Mouse (Mus musculus): ENCODE data around the gene Psmb2. TPM values are rescaled to one million over a fixed set of nuclear protein-coding genes. Genes with fewer than 3 reads are reported as not detected.

Psmb2 gene
- total and polyA plus RNA-seq, 2 experiments from 2014 or later, result 263 to 443 TPM

- H3K27me3 ChIP-seq (ENCODE audit: control insufficient read depth, insufficient read depth, low read length), result no peaks in the 10 kb centered on the region
- no peak for DNase-seq (ENCODE audit: low spot score)
- WGBS, result 91% methylated on average over 14 of the region's 14 CpGs
- no peak overlapping the region for H3K4me2 ChIP-seq (ENCODE audit: low read depth, low read length)
- H3K4me3 ChIP-seq (ENCODE audit: low read depth, low read length), result no peak overlapping the region
- no peak overlapping the region for H3K27ac ChIP-seq (ENCODE audit: low read depth)
- H3K9me3 ChIP-seq (replicated peaks; ENCODE audit: control insufficient read depth, low read length), result no peaks in the 10 kb centered on the region
- H3K4me1 ChIP-seq (ENCODE audit: control insufficient read depth, insufficient read depth), result peaks cover 3% of the 10 kb centered on the region; the same call in 1 of the 2 replicates
- no peak for ATAC-seq (ENCODE audit: insufficient read depth, low read depth)
- TF ChIP-seq EP300 (IDR thresholded peaks at IDR 0.05; ENCODE audit: low read depth), result no peak
- no peak for TF ChIP-seq CTCF (IDR thresholded peaks at IDR 0.05; ENCODE audit: low read depth)
- H3K9ac ChIP-seq (replicated peaks; ENCODE audit: low read depth, low read length), result no peak overlapping the region
- peaks cover 40% of the 10 kb centered on the region for H3K36me3 ChIP-seq (replicated peaks; ENCODE audit: control insufficient read depth, insufficient read depth, low read length)
Measured at GRCm38 (mm10) chr4:126744831-126745230, 67.4 kb downstream of the Psmb2 start.

GRCm38 (mm10) chr4:126745506-126746193 lies 68.2 kb downstream of the Psmb2 start:
- Histone ChIP-seq H3K27me3 (ENCODE audit: control insufficient read depth, insufficient read depth, low read length) (no peaks in the 10 kb centered on the region), H3K27ac (ENCODE audit: low read depth) (no peak overlapping the region), H3K9me3 (replicated peaks; ENCODE audit: control insufficient read depth, low read length) (no peaks in the 10 kb centered on the region), H3K36me3 (replicated peaks; ENCODE audit: control insufficient read depth, insufficient read depth, low read length) (peaks cover 41% of the 10 kb centered on the region), H3K4me3 (ENCODE audit: low read depth, low read length) (no peak overlapping the region), H3K4me2 (ENCODE audit: low read depth, low read length) (no peak overlapping the region), H3K4me1 (ENCODE audit: control insufficient read depth, insufficient read depth) (peaks cover 7% of the 10 kb centered on the region; the same call in 1 of the 2 replicates), H3K9ac (replicated peaks; ENCODE audit: low read depth, low read length) (no peak overlapping the region)
- WGBS, result 44% methylated on average over 13 of the region's 13 CpGs
- ATAC-seq (ENCODE audit: insufficient read depth, low read depth) (no peak), DNase-seq (ENCODE audit: low spot score) (peak; percentile 35)
- TF ChIP-seq EP300 (IDR thresholded peaks at IDR 0.05; ENCODE audit: low read depth) (no peak), CTCF (IDR thresholded peaks at IDR 0.05; ENCODE audit: low read depth) (peak; percentile 64)

- H3K9ac ChIP-seq (replicated peaks; ENCODE audit: low read depth, low read length), result no peak overlapping the region
- no peaks in the 10 kb centered on the region for H3K9me3 ChIP-seq (replicated peaks; ENCODE audit: control insufficient read depth, low read length)
- H3K4me2 ChIP-seq (ENCODE audit: low read depth, low read length), result no peak overlapping the region
- WGBS, result 70% methylated on average over 10 of the region's 10 CpGs
- no peak overlapping the region for H3K4me3 ChIP-seq (ENCODE audit: low read depth, low read length)
- ATAC-seq (ENCODE audit: insufficient read depth, low read depth) (no peak), DNase-seq (ENCODE audit: low spot score) (no peak)
- TF ChIP-seq EP300 (IDR thresholded peaks at IDR 0.05; ENCODE audit: low read depth), result no peak
- H3K36me3 ChIP-seq (replicated peaks; ENCODE audit: control insufficient read depth, insufficient read depth, low read length), result peaks cover 41% of the 10 kb centered on the region
- H3K4me1 ChIP-seq (ENCODE audit: control insufficient read depth, insufficient read depth), result peaks cover 7% of the 10 kb centered on the region; the same call in 1 of the 2 replicates
- no peak overlapping the region for H3K27ac ChIP-seq (ENCODE audit: low read depth)
- no peaks in the 10 kb centered on the region for H3K27me3 ChIP-seq (ENCODE audit: control insufficient read depth, insufficient read depth, low read length)
Measured at GRCm38 (mm10) chr4:126746194-126746840, 68.9 kb downstream of the Psmb2 start.

DNA sequence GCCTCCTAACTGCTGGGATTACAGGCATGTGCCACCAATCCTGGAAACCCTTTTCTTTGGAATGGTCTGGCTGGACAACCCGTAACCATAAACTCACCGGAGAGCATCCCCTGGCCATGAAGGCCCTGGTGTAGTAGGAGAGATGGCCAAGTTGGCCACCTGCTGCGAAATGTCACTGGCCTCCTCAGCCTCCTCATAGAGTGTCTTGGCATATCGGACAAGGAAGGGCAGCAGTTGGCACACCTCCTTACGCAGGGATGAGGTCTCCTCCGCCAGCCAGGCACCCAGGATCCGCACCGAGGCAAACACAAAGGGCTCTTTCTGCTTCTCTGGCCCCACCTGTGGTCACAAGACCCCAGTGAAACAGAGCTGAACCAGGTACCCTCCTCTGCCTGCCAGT lies 71.0 kb downstream of the Psmb2 start:
- TF ChIP-seq EP300 (IDR thresholded peaks at IDR 0.05; ENCODE audit: low read depth) (no peak), CTCF (IDR thresholded peaks at IDR 0.05; ENCODE audit: low read depth) (no peak)
- Histone ChIP-seq H3K4me2 (ENCODE audit: low read depth, low read length) (no peak overlapping the region), H3K9ac (replicated peaks; ENCODE audit: low read depth, low read length) (no peak overlapping the region), H3K9me3 (replicated peaks; ENCODE audit: control insufficient read depth, low read length) (no peaks in the 10 kb centered on the region), H3K36me3 (replicated peaks; ENCODE audit: control insufficient read depth, insufficient read depth, low read length) (peaks cover 39% of the 10 kb centered on the region), H3K4me3 (ENCODE audit: low read depth, low read length) (no peak overlapping the region), H3K4me1 (ENCODE audit: control insufficient read depth, insufficient read depth) (peaks cover 20% of the 10 kb centered on the region), H3K27me3 (ENCODE audit: control insufficient read depth, insufficient read depth, low read length) (no peaks in the 10 kb centered on the region), H3K27ac (ENCODE audit: low read depth) (no peak overlapping the region)
- WGBS, result 93% methylated on average over 8 of the region's 8 CpGs
- no peak for DNase-seq (ENCODE audit: low spot score)
- ATAC-seq (ENCODE audit: insufficient read depth, low read depth), result no peak

- Histone ChIP-seq H3K4me3 (ENCODE audit: low read depth, low read length) (no peak overlapping the region), H3K27me3 (ENCODE audit: control insufficient read depth, insufficient read depth, low read length) (no peaks in the 10 kb centered on the region), H3K9ac (replicated peaks; ENCODE audit: low read depth, low read length) (no peak overlapping the region), H3K27ac (ENCODE audit: low read depth) (no peak overlapping the region), H3K4me2 (ENCODE audit: low read depth, low read length) (no peak overlapping the region; the same call in 1 of the 2 replicates), H3K4me1 (ENCODE audit: control insufficient read depth, insufficient read depth) (peaks cover 24% of the 10 kb centered on the region), H3K36me3 (replicated peaks; ENCODE audit: control insufficient read depth, insufficient read depth, low read length) (peaks cover 35% of the 10 kb centered on the region), H3K9me3 (replicated peaks; ENCODE audit: control insufficient read depth, low read length) (no peaks in the 10 kb centered on the region)
- DNase-seq (ENCODE audit: low spot score) (no peak), ATAC-seq (ENCODE audit: insufficient read depth, low read depth) (no peak)
- 80% methylated on average over 11 of the region's 11 CpGs for WGBS
- TF ChIP-seq CTCF (IDR thresholded peaks at IDR 0.05; ENCODE audit: low read depth) (no peak), EP300 (IDR thresholded peaks at IDR 0.05; ENCODE audit: low read depth) (no peak)
Measured at GRCm38 (mm10) chr4:126749553-126749952, 72.1 kb downstream of the Psmb2 start.
